Mouse (Mus musculus) liver, embryonic 14.5 days (tissue): Measurements from ENCODE around the gene Rufy4.

Source experiments
- CTCF ChIP-seq: IDR thresholded peaks from 2 replicates; pipeline ENCODE4 v1.5.1; 2016; ENCODE audit warnings: antibody characterized with exemption, low read depth, control low read depth
- EP300 ChIP-seq: IDR thresholded peaks from 2 replicates; pipeline ENCODE4 v1.6.1; 2016; ENCODE audit warnings: antibody characterized with exemption, low read depth

DNA sequence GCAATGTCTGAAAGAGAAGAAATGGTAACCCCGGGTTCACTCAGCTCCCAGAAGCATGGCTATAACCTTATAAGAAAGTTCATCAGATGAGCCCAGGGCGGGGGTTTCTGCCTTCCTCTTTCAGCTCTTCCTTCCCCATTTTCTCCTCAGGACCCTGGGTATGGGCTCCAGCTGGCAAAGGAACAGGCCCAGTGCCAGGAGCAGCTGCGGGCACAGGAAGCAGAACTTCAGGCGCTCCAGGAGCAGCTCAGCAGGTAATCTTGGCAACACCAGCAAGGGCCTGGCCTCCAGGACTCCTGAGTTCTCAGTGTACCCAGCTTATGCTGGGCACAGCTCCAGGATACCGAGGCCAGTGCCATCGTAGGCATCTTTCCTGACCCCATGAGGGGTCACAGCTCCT lies 8.6 kb downstream of the Rufy4 start:
- no peak for TF ChIP-seq CTCF
- no peak for TF ChIP-seq EP300
